Mouse (Mus musculus) brain, embryonic 14.5 days (tissue): Measurements from ENCODE around the gene Tuba1c.

Experiments used
- CTCF ChIP-seq: fragments of 200-500 bp; IDR thresholded peaks from 2 replicates; pipeline ENCODE4 v1.5.1; 2012; ENCODE audit warnings: inconsistent platforms, mild to moderate bottlenecking, moderate library complexity, borderline replicate concordance; ENCODE audit not compliant: insufficient read depth, insufficient read length; ENCODE audit errors: extremely low read depth
- POLR2A ChIP-seq: fragments of 200-500 bp; IDR thresholded peaks from 2 replicates; pipeline ENCODE4 v1.6.1; 2012; ENCODE audit warnings: mild to moderate bottlenecking, inconsistent platforms, borderline replicate concordance; ENCODE audit not compliant: poor library complexity, insufficient read depth, insufficient read length, severe bottlenecking; ENCODE audit errors: extremely low read depth

DNA sequence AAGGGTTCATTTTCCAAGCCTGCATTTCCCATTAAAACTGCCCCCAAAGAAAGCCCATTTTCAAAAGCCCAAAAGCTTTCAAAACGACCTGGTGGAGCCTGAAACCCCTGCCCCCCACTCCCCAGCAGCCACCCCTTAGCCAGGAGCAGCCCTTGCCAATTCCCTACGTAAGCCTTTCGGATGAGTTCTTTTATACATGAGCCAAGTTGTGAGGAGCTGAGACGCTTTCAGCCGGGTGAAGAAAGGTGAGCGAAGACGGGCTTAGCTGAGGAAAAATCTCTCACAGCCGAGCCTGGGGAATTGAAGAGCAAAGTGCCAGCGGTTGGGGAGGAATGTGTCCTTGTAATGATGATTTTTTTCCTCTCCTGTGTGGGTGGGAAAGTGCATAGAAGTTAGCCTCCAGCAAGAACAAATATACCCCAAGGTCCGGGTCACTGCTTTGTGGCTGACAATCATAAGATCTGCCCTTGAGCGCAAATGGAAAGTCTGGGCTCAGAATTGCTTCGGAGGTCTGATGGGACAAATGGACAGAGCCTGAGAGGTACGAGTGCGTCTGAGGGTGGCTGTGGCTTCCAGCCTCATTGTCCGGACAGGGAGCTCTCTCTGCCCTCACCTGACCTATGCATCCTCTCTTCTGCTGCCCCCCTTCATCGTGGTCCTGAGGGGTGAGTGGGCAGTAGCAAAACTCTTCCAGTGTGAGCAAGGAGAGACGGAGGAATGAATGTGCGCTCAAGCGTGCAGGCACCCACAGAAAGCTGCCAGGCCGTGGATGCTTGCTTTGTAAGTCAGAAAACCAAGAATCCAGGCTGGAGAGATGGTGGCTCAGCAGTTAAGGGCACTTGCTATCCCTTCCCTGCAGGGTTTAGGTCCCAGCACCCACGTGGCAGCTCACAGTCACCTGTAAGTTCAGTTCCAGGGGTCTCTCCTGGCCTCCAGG is 11.5 kb downstream of the Tuba1c start:
- TF ChIP-seq CTCF (no peak), POLR2A (no peak)
